ENCODE assay signal across 17 mouse cellular contexts in the genomic region with DNA sequence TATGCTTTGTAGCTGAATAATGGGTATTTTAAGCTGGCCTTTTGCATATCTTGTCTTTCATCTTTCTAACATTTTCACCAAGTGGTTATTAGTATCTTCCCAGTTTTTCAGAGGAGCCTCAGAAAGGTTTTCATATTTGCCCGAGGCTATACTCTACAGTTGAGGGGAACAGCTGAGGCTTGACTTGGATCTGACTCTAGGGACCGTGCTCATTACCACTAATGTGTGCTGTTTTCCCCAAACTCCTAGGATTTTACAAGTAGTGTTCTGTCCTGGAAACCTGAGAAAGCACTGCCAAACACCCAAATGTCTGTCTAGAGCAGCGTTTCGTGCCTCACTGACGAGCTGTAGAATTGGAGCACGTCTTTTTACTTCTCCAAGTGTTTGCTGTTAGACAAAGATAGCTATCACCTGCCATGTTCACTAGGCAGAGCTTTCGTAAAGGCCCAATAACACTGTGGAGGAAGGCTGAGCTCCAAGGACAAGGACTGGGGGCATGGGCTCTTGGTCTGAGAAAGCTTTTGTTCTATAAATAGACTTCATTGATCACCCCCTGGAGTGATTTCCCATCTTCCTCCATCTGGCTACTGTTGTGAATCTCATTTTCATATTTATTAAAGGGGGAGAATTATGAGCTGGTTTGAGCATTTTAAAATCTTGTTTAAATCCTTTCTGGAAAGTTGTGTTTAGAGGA. TPM values are rescaled to one million over a fixed set of nuclear protein-coding genes. Genes with fewer than 3 reads are reported as not detected.
A peak's percentile ranks its signal among the peaks of the same experiment; 100 is the strongest.
DNase-seq lines count a peak whose midpoint lies in the region; ATAC-seq and TF ChIP-seq lines count a peak whose summit lies in the region.
"Had no signal": no experiment of that assay in that cellular context is flagged by ENCODE, and none has a peak within 500 bp of the region (broad histone marks: within the 10 kb centered on the region; RNA-seq: fewer than 3 reads in every experiment).

No protein-coding gene starts in this region.

- no peak overlapping the region for H3K4me3 ChIP-seq in forebrain, embryonic 14.5 days (ENCODE audit: low read depth, low read length)
- H3K4me3 ChIP-seq in forebrain, postnatal 0 days (ENCODE audit: low read depth, low read length) = no peak overlapping the region
- no peak overlapping the region for H3K4me3 ChIP-seq in hindbrain, embryonic 14.5 days (replicated peaks; ENCODE audit: low read length)
- no peak overlapping the region for H3K4me3 ChIP-seq in midbrain, embryonic 16.5 days (ENCODE audit: low read depth, low read length)
- no peak overlapping the region for H3K4me3 ChIP-seq in intestine, embryonic 16.5 days (ENCODE audit: low read length)
- H3K4me3 ChIP-seq: heart, embryonic 12.5 days; limb, embryonic 10.5 days; lung, embryonic 15.5 days; stomach, embryonic 15.5 days had no signal

- H3K4me2 ChIP-seq in forebrain, embryonic 14.5 days (ENCODE audit: low read length) = no peak overlapping the region
- no peak overlapping the region for H3K4me2 ChIP-seq in forebrain, postnatal 0 days (ENCODE audit: low read depth)
- H3K4me2 ChIP-seq in hindbrain, embryonic 14.5 days (replicated peaks) = 0 out of 2 replicates have a peak overlapping the region, but pooled peaks have one; percentile 8
- H3K4me2 ChIP-seq in midbrain, embryonic 16.5 days (ENCODE audit: low read length) = no peak overlapping the region
- no peak overlapping the region for H3K4me2 ChIP-seq in intestine, embryonic 16.5 days (ENCODE audit: low read depth, low read length)
- H3K4me2 ChIP-seq: heart, embryonic 12.5 days; liver, embryonic 11.5 days; lung, embryonic 15.5 days; stomach, embryonic 15.5 days had no signal

- no peaks in the 10 kb centered on the region for H3K9me3 ChIP-seq in forebrain, embryonic 14.5 days (replicated peaks; ENCODE audit: control insufficient read depth, low read length)
- H3K9me3 ChIP-seq in forebrain, postnatal 0 days (ENCODE audit: low read length) = no peaks in the 10 kb centered on the region
- no peaks in the 10 kb centered on the region for H3K9me3 ChIP-seq in hindbrain, embryonic 14.5 days (ENCODE audit: control insufficient read depth, low read length)
- no peaks in the 10 kb centered on the region for H3K9me3 ChIP-seq in midbrain, embryonic 16.5 days (replicated peaks; ENCODE audit: control insufficient read depth, low read length, poor library complexity, severe bottlenecking)
- H3K9me3 ChIP-seq in intestine, embryonic 16.5 days (ENCODE audit: control insufficient read depth, low read length) = no peaks in the 10 kb centered on the region
- H3K9me3 ChIP-seq: heart, embryonic 12.5 days; limb, embryonic 10.5 days; lung, embryonic 15.5 days; stomach, embryonic 15.5 days had no signal

- ATAC-seq in forebrain, embryonic 14.5 days = no peak
- ATAC-seq in forebrain, postnatal 0 days = no peak
- no peak for ATAC-seq in hindbrain, embryonic 14.5 days (ENCODE audit: low FRiP score)
- ATAC-seq in midbrain, embryonic 16.5 days = no peak
- ATAC-seq in intestine, embryonic 16.5 days = no peak
- ATAC-seq: intestine, postnatal 0 days had no signal

- H3K27me3 ChIP-seq in forebrain, embryonic 14.5 days (replicated peaks; ENCODE audit: control insufficient read depth, insufficient read depth, low read length) = no peaks in the 10 kb centered on the region
- H3K27me3 ChIP-seq in forebrain, postnatal 0 days (ENCODE audit: insufficient read depth, low read length) = no peaks in the 10 kb centered on the region
- no peaks in the 10 kb centered on the region for H3K27me3 ChIP-seq in hindbrain, embryonic 14.5 days (ENCODE audit: control insufficient read depth, insufficient read depth, low read length)
- no peaks in the 10 kb centered on the region for H3K27me3 ChIP-seq in midbrain, embryonic 16.5 days (ENCODE audit: control insufficient read depth, insufficient read depth, low read depth, low read length)
- H3K27me3 ChIP-seq in intestine, embryonic 16.5 days (replicated peaks; ENCODE audit: control insufficient read depth, insufficient read depth, low read length) = no peaks in the 10 kb centered on the region
- H3K27me3 ChIP-seq: heart, embryonic 12.5 days; lung, embryonic 15.5 days; stomach, embryonic 15.5 days had no signal

- TF ChIP-seq CTCF in forebrain, postnatal 0 days (IDR thresholded peaks at IDR 0.05; ENCODE audit: low read depth) = no peak

- H3K27ac ChIP-seq in forebrain, embryonic 14.5 days (ENCODE audit: low read depth, low read length) = 0 out of 2 replicates have a peak overlapping the region, but pooled peaks have one; percentile 27
- no peak overlapping the region for H3K27ac ChIP-seq in forebrain, postnatal 0 days (ENCODE audit: low read depth, low read length)
- peak overlapping the region; percentile 76 for H3K27ac ChIP-seq in hindbrain, embryonic 14.5 days
- peak overlapping the region; percentile 22; the same call in 1 of the 2 replicates for H3K27ac ChIP-seq in midbrain, embryonic 16.5 days (ENCODE audit: low read length)
- no peak overlapping the region for H3K27ac ChIP-seq in intestine, embryonic 16.5 days (ENCODE audit: low read length)
- H3K27ac ChIP-seq: limb, embryonic 10.5 days; lung, embryonic 15.5 days; macrophage; stomach, embryonic 15.5 days had no signal

- H3K36me3 ChIP-seq in forebrain, embryonic 14.5 days (ENCODE audit: control insufficient read depth, insufficient read depth, low read length) = no peaks in the 10 kb centered on the region
- no peaks in the 10 kb centered on the region for H3K36me3 ChIP-seq in forebrain, postnatal 0 days (ENCODE audit: insufficient read depth)
- no peaks in the 10 kb centered on the region for H3K36me3 ChIP-seq in hindbrain, embryonic 14.5 days (replicated peaks; ENCODE audit: control insufficient read depth, insufficient read depth)
- H3K36me3 ChIP-seq in midbrain, embryonic 16.5 days (ENCODE audit: control insufficient read depth, insufficient read depth, low read length) = no peaks in the 10 kb centered on the region
- no peaks in the 10 kb centered on the region for H3K36me3 ChIP-seq in intestine, embryonic 16.5 days (ENCODE audit: control insufficient read depth, insufficient read depth, low read length)
- H3K36me3 ChIP-seq: heart, embryonic 12.5 days; limb, embryonic 10.5 days; lung, embryonic 15.5 days; stomach, embryonic 15.5 days had no signal

- no peak for DNase-seq in forebrain, embryonic 14.5 days (ENCODE audit: low spot score)
- DNase-seq in forebrain, postnatal 0 days = no peak
- peak; percentile 7 for DNase-seq in brain, adult 2 months (ENCODE audit: low read depth, low spot score)
- no peak for DNase-seq in hindbrain, embryonic 14.5 days (ENCODE audit: low spot score)
- no peak for DNase-seq in spleen, postnatal 14 days (ENCODE audit: low spot score in 2 of 2)
- DNase-seq: cerebellum, postnatal 25 days; spleen, adult 18-20 months had no signal

- 71% methylated on average over 7 of the region's 7 CpGs for WGBS in forebrain, embryonic 14.5 days
- 40% methylated on average over 7 of the region's 7 CpGs for WGBS in forebrain, postnatal 0 days
- 54% methylated on average over 7 of the region's 7 CpGs for WGBS in hindbrain, embryonic 14.5 days
- WGBS in midbrain, embryonic 16.5 days = 49% methylated on average over 7 of the region's 7 CpGs
- 71% methylated on average over 7 of the region's 7 CpGs for WGBS in intestine, embryonic 16.5 days

- H3K9ac ChIP-seq in forebrain, embryonic 14.5 days (ENCODE audit: low read length) = no peak overlapping the region
- no peak overlapping the region for H3K9ac ChIP-seq in forebrain, postnatal 0 days
- no peak overlapping the region for H3K9ac ChIP-seq in hindbrain, embryonic 14.5 days
- H3K9ac ChIP-seq in midbrain, embryonic 16.5 days (ENCODE audit: low read depth, low read length) = no peak overlapping the region
- no peak overlapping the region for H3K9ac ChIP-seq in intestine, embryonic 16.5 days (ENCODE audit: low read depth, low read length)
- H3K9ac ChIP-seq: heart, embryonic 12.5 days; lung, embryonic 15.5 days; stomach, embryonic 15.5 days had no signal

- H3K4me1 ChIP-seq in forebrain, embryonic 14.5 days (ENCODE audit: control insufficient read depth, insufficient read depth, low read length) = peaks cover 3% of the 10 kb centered on the region; the same call in 1 of the 2 replicates
- H3K4me1 ChIP-seq in forebrain, postnatal 0 days (ENCODE audit: insufficient read depth) = no peaks in the 10 kb centered on the region; the same call in 1 of the 2 replicates
- peaks cover 13% of the 10 kb centered on the region for H3K4me1 ChIP-seq in hindbrain, embryonic 14.5 days (replicated peaks; ENCODE audit: control insufficient read depth, insufficient read depth, low read length)
- H3K4me1 ChIP-seq in midbrain, embryonic 16.5 days (ENCODE audit: control insufficient read depth, insufficient read depth, low read length) = peaks cover 8% of the 10 kb centered on the region; the same call in 1 of the 2 replicates
- H3K4me1 ChIP-seq in intestine, embryonic 16.5 days (ENCODE audit: control insufficient read depth, insufficient read depth, low read length) = no peaks in the 10 kb centered on the region
- H3K4me1 ChIP-seq: stomach, embryonic 15.5 days had no signal

RNA-seq across cellular contexts. Expression of a gene that starts 2.0 kb away (rescaled TPM):
- 0.59 and 0.66 TPM in 2 replicates for polyA plus RNA-seq in forebrain, embryonic 14.5 days (2014; fragmentation: Nextera tagmentation; extraction: Ambion mirVana)
- 0.23 and 0.62 TPM in 2 replicates for total RNA-seq in forebrain, postnatal 0 days (2014; rRNA removed)
- 0.08 and 0.29 TPM in 2 replicates for polyA plus RNA-seq in forebrain, postnatal 0 days (2015; fragmentation: Nextera tagmentation; extraction: Ambion mirVana)
- polyA plus RNA-seq in hindbrain, embryonic 14.5 days (2014; fragmentation: Nextera tagmentation; extraction: Ambion mirVana) = 2.0 and 2.1 TPM in 2 replicates
- polyA plus RNA-seq in midbrain, embryonic 16.5 days (2015; fragmentation: Nextera tagmentation; extraction: Ambion mirVana) = 0.44 and 0.62 TPM in 2 replicates
- 0.16 TPM in 1 of 2 replicates, not detected in the other for polyA plus RNA-seq in intestine, embryonic 16.5 days (2015; fragmentation: Nextera tagmentation; extraction: Ambion mirVana)
- total RNA-seq: CH12.LX had no signal
- polyA plus RNA-seq: limb, embryonic 10.5 days; lung, embryonic 15.5 days; macrophage had no signal

RNA-seq across cellular contexts. Expression of a gene that starts 34.3 kb away (rescaled TPM):
- 75.3 and 88.2 TPM in 2 replicates for polyA plus RNA-seq in forebrain, embryonic 14.5 days (2014; fragmentation: Nextera tagmentation; extraction: Ambion mirVana)
- total RNA-seq in forebrain, postnatal 0 days (2014; rRNA removed) = 67.0 and 86.4 TPM in 2 replicates
- 42.3 and 53.6 TPM in 2 replicates for polyA plus RNA-seq in forebrain, postnatal 0 days (2015; fragmentation: Nextera tagmentation; extraction: Ambion mirVana)
- 79.8 and 89.2 TPM in 2 replicates for polyA plus RNA-seq in hindbrain, embryonic 14.5 days (2014; fragmentation: Nextera tagmentation; extraction: Ambion mirVana)
- 73.2 and 77.3 TPM in 2 replicates for polyA plus RNA-seq in midbrain, embryonic 16.5 days (2015; fragmentation: Nextera tagmentation; extraction: Ambion mirVana)
- polyA plus RNA-seq in intestine, embryonic 16.5 days (2015; fragmentation: Nextera tagmentation; extraction: Ambion mirVana) = 50.4 and 53.5 TPM in 2 replicates

RNA-seq across cellular contexts. Expression of a gene that starts 43.7 kb away (rescaled TPM):
- 45.2 and 46.7 TPM in 2 replicates for polyA plus RNA-seq in forebrain, embryonic 14.5 days (2014; fragmentation: Nextera tagmentation; extraction: Ambion mirVana)
- 108 and 109 TPM in 2 replicates for total RNA-seq in forebrain, postnatal 0 days (2014; rRNA removed)
- 33.1 and 42.6 TPM in 2 replicates for polyA plus RNA-seq in forebrain, postnatal 0 days (2015; fragmentation: Nextera tagmentation; extraction: Ambion mirVana)
- polyA plus RNA-seq in hindbrain, embryonic 14.5 days (2014; fragmentation: Nextera tagmentation; extraction: Ambion mirVana) = 77.9 and 89.6 TPM in 2 replicates
- 67.8 and 69.5 TPM in 2 replicates for polyA plus RNA-seq in midbrain, embryonic 16.5 days (2015; fragmentation: Nextera tagmentation; extraction: Ambion mirVana)
- polyA plus RNA-seq in intestine, embryonic 16.5 days (2015; fragmentation: Nextera tagmentation; extraction: Ambion mirVana) = 26.4 and 27.9 TPM in 2 replicates

Comparison
In these comparisons a context has a peak if more than half of its experiments do, and no peak if none do; other contexts are left out.
1. H3K27ac ChIP-seq: peak in forebrain, embryonic 14.5 days (single experiment), hindbrain, embryonic 14.5 days (single experiment) and midbrain, embryonic 16.5 days (single experiment); none in forebrain, postnatal 0 days (single experiment) and intestine, embryonic 16.5 days (single experiment).